Mouse (Mus musculus) limb, embryonic 10.5 days (tissue): ENCODE measurements around the gene St3gal3. TPM values are rescaled to one million over a fixed set of nuclear protein-coding genes. Genes with fewer than 3 reads are reported as not detected.

Experiments used
- DNase-seq: peaks from one replicate; pipeline ENCODE4 v3.0.0-alpha.2; 2017; ENCODE audit warnings: low spot score
- H3K27ac ChIP-seq: fragments of 300-500 bp; sonication (generic); 2 replicates; pipeline ENCODE4 v1.5.1; 2016; ENCODE audit warnings: mild to moderate bottlenecking
- H3K27me3 ChIP-seq: fragments of 300-500 bp; sonication (generic); 2 replicates; pipeline ENCODE4 v1.6.1; 2016; ENCODE audit warnings: low read depth, mild to moderate bottlenecking; ENCODE audit not compliant: poor library complexity, severe bottlenecking
- H3K36me3 ChIP-seq: fragments of 300-500 bp; sonication (generic); 2 replicates; pipeline ENCODE4 v1.6.1; 2016; ENCODE audit warnings: mild to moderate bottlenecking, moderate library complexity
- H3K4me1 ChIP-seq: fragments of 300-500 bp; sonication (generic); 2 replicates; pipeline ENCODE4 v1.6.1; 2016
- H3K4me3 ChIP-seq: fragments of 300-500 bp; sonication (generic); 2 replicates; pipeline ENCODE4 v1.5.1; 2016; ENCODE audit warnings: mild to moderate bottlenecking, moderate library complexity
- H3K9me3 ChIP-seq: fragments of 300-500 bp; sonication (generic); replicated peaks from 2 replicates; pipeline ENCODE4 v1.6.1; 2016; ENCODE audit warnings: mild to moderate bottlenecking
- WGBS: fragments of 180-500 bp; shearing (Covaris S2); methylation state at CpG from one replicate; pipeline ENCODE4 v1.1.7; 2016; 5-methylcytosine and 5-hydroxymethylcytosine counted together
- polyA plus RNA-seq: library from polyadenylated mRNA; unstranded; fragments of >200 nt; fragmentation: Nextera tagmentation; extraction: Ambion mirVana; gene quantifications from 2 replicates; pipeline ENCODE4 v1.2.1, GENCODE M21; 2016

St3gal3 gene
- polyA plus RNA-seq, 1 experiment from 2014 or later, result 7.2 TPM

GRCm38 (mm10) chr4:118037406-118037805, 97.3 kb downstream of the St3gal3 start:
- Histone ChIP-seq H3K9me3 (no peaks in the 10 kb centered on the region), H3K27ac (peak overlapping the region; percentile 47; the same call in 1 of the 2 replicates), H3K36me3 (no peaks in the 10 kb centered on the region), H3K4me3 (no peak overlapping the region), H3K27me3 (no peaks in the 10 kb centered on the region), H3K4me1 (peaks cover 50% of the 10 kb centered on the region)
- DNase-seq, result no peak
- WGBS, result 44% methylated on average over 5 of the region's 5 CpGs

GRCm38 (mm10) chr4:118036531-118036930, 98.2 kb downstream of the St3gal3 start:
- no peaks in the 10 kb centered on the region for H3K27me3 ChIP-seq
- H3K4me3 ChIP-seq, result no peak overlapping the region
- H3K4me1 ChIP-seq, result peaks cover 43% of the 10 kb centered on the region
- H3K27ac ChIP-seq, result no peak overlapping the region
- H3K9me3 ChIP-seq, result no peaks in the 10 kb centered on the region
- WGBS, result 93% methylated on average over 4 of the region's 4 CpGs
- H3K36me3 ChIP-seq, result no peaks in the 10 kb centered on the region
- no peak for DNase-seq

GRCm38 (mm10) chr4:118035090-118035489, 99.6 kb downstream of the St3gal3 start:
- Histone ChIP-seq H3K4me3 (no peak overlapping the region), H3K27ac (no peak overlapping the region), H3K9me3 (no peaks in the 10 kb centered on the region), H3K27me3 (no peaks in the 10 kb centered on the region), H3K4me1 (peaks cover 34% of the 10 kb centered on the region), H3K36me3 (no peaks in the 10 kb centered on the region)
- no peak for DNase-seq
- WGBS, result 92% methylated on average over 2 of the region's 2 CpGs

- no peak for DNase-seq
- Histone ChIP-seq H3K27ac (no peak overlapping the region), H3K9me3 (no peaks in the 10 kb centered on the region), H3K36me3 (no peaks in the 10 kb centered on the region), H3K4me3 (no peak overlapping the region), H3K4me1 (peaks cover 22% of the 10 kb centered on the region), H3K27me3 (no peaks in the 10 kb centered on the region)
- 85% methylated on average over 5 of the region's 5 CpGs for WGBS
These were observed 101.7 kb downstream of the St3gal3 start for GRCm38 (mm10) chr4:118033026-118033425.

GRCm38 (mm10) chr4:118031776-118032170, 102.9 kb downstream of the St3gal3 start:
- H3K27ac ChIP-seq, result no peak overlapping the region
- 91% methylated on average over 7 of the region's 7 CpGs for WGBS
- no peaks in the 10 kb centered on the region for H3K9me3 ChIP-seq
- no peaks in the 10 kb centered on the region for H3K36me3 ChIP-seq
- peaks cover 9% of the 10 kb centered on the region for H3K4me1 ChIP-seq
- no peak overlapping the region for H3K4me3 ChIP-seq
- no peaks in the 10 kb centered on the region for H3K27me3 ChIP-seq
- DNase-seq, result no peak

- H3K27me3 ChIP-seq, result no peaks in the 10 kb centered on the region
- H3K9me3 ChIP-seq, result no peaks in the 10 kb centered on the region
- WGBS, result 78% methylated on average over 6 of the region's 6 CpGs
- H3K36me3 ChIP-seq, result no peaks in the 10 kb centered on the region
- H3K4me1 ChIP-seq, result peaks cover 9% of the 10 kb centered on the region
- H3K27ac ChIP-seq, result no peak overlapping the region
- no peak overlapping the region for H3K4me3 ChIP-seq
- DNase-seq, result no peak
These were observed 103.5 kb downstream of the St3gal3 start for GRCm38 (mm10) chr4:118031132-118031775.

- H3K4me1 ChIP-seq, result peaks cover 13% of the 10 kb centered on the region
- H3K27ac ChIP-seq, result no peak overlapping the region
- DNase-seq, result no peak
- no peak overlapping the region for H3K4me3 ChIP-seq
- WGBS, result 89% methylated on average over 5 of the region's 5 CpGs
- H3K36me3 ChIP-seq, result no peaks in the 10 kb centered on the region
- no peaks in the 10 kb centered on the region for H3K27me3 ChIP-seq
- no peaks in the 10 kb centered on the region for H3K9me3 ChIP-seq
These were observed 104.4 kb downstream of the St3gal3 start for GRCm38 (mm10) chr4:118030330-118030729.

- 82% methylated on average over 6 of the region's 6 CpGs for WGBS
- Histone ChIP-seq H3K4me3 (no peak overlapping the region), H3K36me3 (no peaks in the 10 kb centered on the region), H3K27ac (no peak overlapping the region), H3K27me3 (no peaks in the 10 kb centered on the region), H3K4me1 (peaks cover 13% of the 10 kb centered on the region), H3K9me3 (no peaks in the 10 kb centered on the region)
- no peak for DNase-seq
These were observed 104.8 kb downstream of the St3gal3 start for GRCm38 (mm10) chr4:118029892-118030291.

- Histone ChIP-seq H3K4me3 (no peak overlapping the region), H3K27me3 (no peaks in the 10 kb centered on the region), H3K4me1 (peaks cover 13% of the 10 kb centered on the region), H3K36me3 (no peaks in the 10 kb centered on the region), H3K9me3 (no peaks in the 10 kb centered on the region), H3K27ac (no peak overlapping the region)
- no peak for DNase-seq
- 81% methylated on average over 9 of the region's 9 CpGs for WGBS
These were observed 105.7 kb downstream of the St3gal3 start for GRCm38 (mm10) chr4:118028994-118029393.

GRCm38 (mm10) chr4:118025931-118026330, 108.8 kb downstream of the St3gal3 start:
- WGBS, result 66% methylated on average over 7 of the region's 7 CpGs
- no peaks in the 10 kb centered on the region for H3K27me3 ChIP-seq
- no peak overlapping the region for H3K4me3 ChIP-seq
- H3K36me3 ChIP-seq, result 0 out of 2 replicates have a peak, but pooled peaks cover 3% of the 10 kb centered on the region
- H3K27ac ChIP-seq, result no peak overlapping the region
- no peaks in the 10 kb centered on the region for H3K9me3 ChIP-seq
- H3K4me1 ChIP-seq, result peaks cover 8% of the 10 kb centered on the region
- DNase-seq, result no peak

- Histone ChIP-seq H3K9me3 (no peaks in the 10 kb centered on the region), H3K4me3 (no peak overlapping the region), H3K4me1 (peaks cover 8% of the 10 kb centered on the region), H3K36me3 (0 out of 2 replicates have a peak, but pooled peaks cover 3% of the 10 kb centered on the region), H3K27me3 (no peaks in the 10 kb centered on the region), H3K27ac (no peak overlapping the region)
- DNase-seq, result no peak
- 92% methylated on average over 7 of the region's 7 CpGs for WGBS
These were observed 109.3 kb downstream of the St3gal3 start for GRCm38 (mm10) chr4:118025381-118025780.

- 94% methylated on average over 3 of the region's 3 CpGs for WGBS
- Histone ChIP-seq H3K4me3 (no peak overlapping the region), H3K9me3 (no peaks in the 10 kb centered on the region), H3K4me1 (peaks cover 8% of the 10 kb centered on the region; the same call in 1 of the 2 replicates), H3K36me3 (0 out of 2 replicates have a peak, but pooled peaks cover 3% of the 10 kb centered on the region), H3K27ac (no peak overlapping the region), H3K27me3 (no peaks in the 10 kb centered on the region)
- no peak for DNase-seq
These were observed 111.9 kb downstream of the St3gal3 start for GRCm38 (mm10) chr4:118022811-118023210.

GRCm38 (mm10) chr4:118022406-118022805, 112.3 kb downstream of the St3gal3 start:
- no peaks in the 10 kb centered on the region for H3K27me3 ChIP-seq
- no peak overlapping the region for H3K27ac ChIP-seq
- no peak for DNase-seq
- H3K4me1 ChIP-seq, result peaks cover 12% of the 10 kb centered on the region
- H3K4me3 ChIP-seq, result no peak overlapping the region
- 88% methylated on average over 4 of the region's 4 CpGs for WGBS
- H3K36me3 ChIP-seq, result 0 out of 2 replicates have a peak, but pooled peaks cover 3% of the 10 kb centered on the region
- H3K9me3 ChIP-seq, result no peaks in the 10 kb centered on the region

GRCm38 (mm10) chr4:118019640-118020039, 115.1 kb downstream of the St3gal3 start:
- Histone ChIP-seq H3K4me3 (no peak overlapping the region), H3K4me1 (peaks cover 32% of the 10 kb centered on the region), H3K36me3 (0 out of 2 replicates have a peak, but pooled peaks cover 3% of the 10 kb centered on the region), H3K27ac (no peak overlapping the region), H3K27me3 (no peaks in the 10 kb centered on the region), H3K9me3 (no peaks in the 10 kb centered on the region)
- no peak for DNase-seq
- WGBS, result 91% methylated on average over 8 of the region's 8 CpGs
